Comparison of ENCODE assay signal across 9 mouse cellular contexts in the genomic region with DNA sequence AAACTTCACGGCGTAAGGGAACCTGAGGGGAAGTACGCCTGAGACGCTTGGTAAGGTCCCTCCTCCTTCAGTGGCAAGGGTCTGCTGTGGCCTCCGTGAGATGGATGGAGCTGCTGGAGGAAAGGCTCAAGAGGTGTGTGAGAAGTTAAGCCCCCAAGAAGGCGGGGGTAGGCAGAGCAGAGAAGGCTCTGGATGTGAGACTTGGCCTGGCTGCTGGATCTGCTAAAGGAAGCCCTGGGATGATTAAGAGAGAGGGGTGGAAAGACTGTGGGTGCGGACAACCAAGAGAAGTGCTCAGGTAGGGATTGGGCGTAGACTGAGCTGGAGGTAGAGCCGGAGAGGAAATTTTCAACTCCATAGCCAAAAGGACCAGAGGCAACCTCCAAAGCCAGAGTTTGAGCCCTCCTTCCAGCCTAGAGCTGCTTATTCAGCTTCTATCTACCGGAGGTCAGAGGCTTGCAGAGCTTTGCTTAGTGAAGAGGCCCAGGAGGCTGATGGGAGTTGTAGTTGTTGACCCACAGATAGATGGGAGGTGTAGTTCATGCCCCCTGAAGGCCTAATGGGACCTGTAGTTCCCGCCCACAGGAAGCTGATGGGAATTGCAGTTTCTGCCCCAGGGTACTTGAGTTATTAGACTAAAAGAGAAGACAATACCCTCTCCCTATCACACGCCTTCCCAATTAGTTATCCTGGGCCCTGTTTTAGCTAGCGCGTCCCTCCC. TPM values are rescaled to one million over a fixed set of nuclear protein-coding genes. Genes with fewer than 3 reads are reported as not detected.
DNase-seq lines count a peak whose midpoint lies in the region; ATAC-seq lines count a peak whose summit lies in the region.
"Had no signal": no experiment of that assay in that cellular context is flagged by ENCODE, and none has a peak within 500 bp of the region (broad histone marks: within the 10 kb centered on the region; RNA-seq: fewer than 3 reads in every experiment).

No protein-coding gene starts in this region.

- H3K4me2 ChIP-seq in heart, embryonic 12.5 days, result 0 out of 2 replicates have a peak overlapping the region, but pooled peaks have one; percentile 8
- H3K4me2 ChIP-seq in limb, embryonic 12.5 days, result peak overlapping the region; percentile 8; the same call in 1 of the 2 replicates

- H3K4me3 ChIP-seq in heart, embryonic 12.5 days, result no peak overlapping the region
- no peak overlapping the region for H3K4me3 ChIP-seq in limb, embryonic 12.5 days (replicated peaks)

- H3K4me1 ChIP-seq in heart, embryonic 12.5 days (replicated peaks), result peaks cover 29% of the 10 kb centered on the region
- H3K4me1 ChIP-seq in limb, embryonic 12.5 days (replicated peaks), result peaks cover 22% of the 10 kb centered on the region

- H3K9ac ChIP-seq in heart, embryonic 12.5 days, result no peak overlapping the region
- H3K9ac ChIP-seq in limb, embryonic 12.5 days (replicated peaks), result no peak overlapping the region
- H3K9ac ChIP-seq: liver, embryonic 14.5 days had no signal

- ATAC-seq in heart, embryonic 12.5 days (ENCODE audit: insufficient number of reproducible peaks, low FRiP score), result no peak
- no peak; the same call in 1 of the 2 replicates for ATAC-seq in limb, embryonic 12.5 days (ENCODE audit: insufficient number of reproducible peaks, insufficient read depth, low FRiP score, low TSS enrichment, low read depth)

- no peak overlapping the region for H3K27ac ChIP-seq in heart, embryonic 12.5 days (ENCODE audit: poor library complexity, severe bottlenecking)
- no peak overlapping the region for H3K27ac ChIP-seq in limb, embryonic 12.5 days
- H3K27ac ChIP-seq: liver, embryonic 14.5 days had no signal

- peak; percentile 44 to 45 for DNase-seq in spleen, postnatal 36 days (ENCODE audit: low spot score in 2 of 2)
- DNase-seq in spleen, postnatal 10 days (ENCODE audit: low spot score in 2 of 2), result no peak
- peak; percentile 90 for DNase-seq in retina, postnatal 1 day
- no peak for DNase-seq in frontal cortex, postnatal 36 days (ENCODE audit: low spot score in 2 of 2)
- no peak for DNase-seq in left cerebral cortex, postnatal 25 days (ENCODE audit: low spot score in 2 of 2)
- no peak for DNase-seq in cerebellum, adult 11 months

- no peaks in the 10 kb centered on the region for H3K9me3 ChIP-seq in heart, embryonic 12.5 days (replicated peaks)
- no peaks in the 10 kb centered on the region for H3K9me3 ChIP-seq in limb, embryonic 12.5 days

- H3K36me3 ChIP-seq in heart, embryonic 12.5 days, result no peaks in the 10 kb centered on the region
- no peaks in the 10 kb centered on the region for H3K36me3 ChIP-seq in limb, embryonic 12.5 days

- 60% methylated on average over 14 of the region's 14 CpGs for WGBS in heart, embryonic 12.5 days
- WGBS in limb, embryonic 12.5 days, result 54% methylated on average over 14 of the region's 14 CpGs

- intact Hi-C loops in left cerebral cortex, postnatal 25 days (cut with DNase I), result no loop called here

- peaks cover 59% of the 10 kb centered on the region for H3K27me3 ChIP-seq in heart, embryonic 12.5 days (replicated peaks)
- H3K27me3 ChIP-seq in limb, embryonic 12.5 days, result peaks cover 51% of the 10 kb centered on the region

RNA-seq across cellular contexts. Expression of a gene that starts 13.4 kb away (rescaled TPM):
- not detected in 2 replicates for polyA plus RNA-seq in heart, embryonic 12.5 days (2016; fragmentation: Nextera tagmentation; extraction: Ambion mirVana)
- not detected in 2 replicates for polyA plus RNA-seq in limb, embryonic 12.5 days (2016; fragmentation: Nextera tagmentation; extraction: Ambion mirVana)
- under 1 TPM; 0.18 to 0.21 TPM for total RNA-seq in left cerebral cortex, postnatal 25 days (2021)
- polyA plus RNA-seq: liver, embryonic 14.5 days had no signal

Comparison
In these comparisons a context has a peak if more than half of its experiments do, and no peak if none do; other contexts are left out.
1. DNase-seq: peak in spleen, postnatal 36 days (2 of 2) and retina, postnatal 1 day (single experiment); none in spleen, postnatal 10 days (0 of 2), frontal cortex, postnatal 36 days (0 of 2), left cerebral cortex, postnatal 25 days (0 of 2) and cerebellum, adult 11 months (single experiment).